Mouse (Mus musculus): ENCODE data around the gene Sh2b3. TPM values are rescaled to one million over a fixed set of nuclear protein-coding genes. Genes with fewer than 3 reads are reported as not detected.

The Sh2b3 gene
- 7.9 TPM in 2 replicates for polyA plus RNA-seq (2016; fragmentation: Nextera tagmentation; extraction: Ambion mirVana)

DNA sequence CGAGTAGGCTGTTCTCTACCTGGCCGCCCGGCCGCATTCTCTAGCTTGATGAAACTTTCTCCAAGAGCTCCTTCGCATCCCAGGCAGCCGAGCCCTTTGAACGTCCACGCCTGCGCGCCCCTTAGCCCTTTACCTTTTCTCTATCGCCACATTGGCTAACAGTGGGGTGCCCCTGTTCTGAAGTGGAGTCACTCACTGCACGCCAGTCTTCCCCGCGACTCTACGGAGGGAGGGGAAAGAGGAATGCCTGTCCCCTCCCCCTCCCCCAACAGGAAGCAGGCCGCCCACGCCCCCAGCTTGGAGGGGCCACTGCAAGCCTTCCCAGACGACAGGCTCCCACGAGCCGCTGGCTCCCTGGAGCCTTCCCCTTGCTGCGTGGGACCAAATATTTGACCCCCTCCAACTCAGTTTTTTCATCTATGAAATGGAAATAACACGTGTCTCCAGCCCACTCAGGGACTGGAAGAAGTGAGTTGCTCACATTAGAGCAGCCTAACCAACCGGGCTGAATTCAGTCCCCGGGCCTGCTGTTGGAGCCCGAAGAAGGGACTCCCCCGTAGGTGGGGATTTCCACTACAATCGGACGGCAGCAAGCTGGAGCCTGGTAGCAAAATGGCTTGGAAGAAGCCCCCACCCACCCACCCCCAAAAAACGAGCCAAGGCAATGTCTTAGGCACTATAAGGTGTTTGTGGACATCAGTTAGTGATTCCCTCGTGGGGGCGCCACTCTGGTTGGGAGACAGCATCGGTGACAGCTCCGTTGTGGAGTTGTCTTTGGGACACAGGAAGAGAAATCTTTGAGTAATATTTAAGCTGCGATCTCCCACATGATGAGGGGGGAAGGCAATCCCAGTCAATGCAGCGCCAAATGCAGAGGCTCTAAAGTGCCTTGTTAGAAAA lies at the start of gene Sh2b3:
TSS of gene Sh2b3 (minus strand) at position 206 of the 900 bp plus-strand sequence.
- Histone ChIP-seq H3K9me3 (peaks cover 5% of the 10 kb centered on the region; the same call in 1 of the 2 replicates), H3K27ac (replicated peaks) (peak within 1 kb of the TSS; percentile 80), H3K36me3 (replicated peaks) (no peaks in the 10 kb centered on the region), H3K4me3 (peak within 1 kb of the TSS; percentile 75), H3K27me3 (replicated peaks; ENCODE audit: low read depth, poor library complexity, severe bottlenecking) (peaks cover 82% of the 10 kb centered on the region), H3K4me1 (peaks cover 68% of the 10 kb centered on the region)
- under 1% methylated on average over 35 of the region's 35 CpGs for WGBS
- peak; percentile 66 for DNase-seq (ENCODE audit: low spot score)

DNA sequence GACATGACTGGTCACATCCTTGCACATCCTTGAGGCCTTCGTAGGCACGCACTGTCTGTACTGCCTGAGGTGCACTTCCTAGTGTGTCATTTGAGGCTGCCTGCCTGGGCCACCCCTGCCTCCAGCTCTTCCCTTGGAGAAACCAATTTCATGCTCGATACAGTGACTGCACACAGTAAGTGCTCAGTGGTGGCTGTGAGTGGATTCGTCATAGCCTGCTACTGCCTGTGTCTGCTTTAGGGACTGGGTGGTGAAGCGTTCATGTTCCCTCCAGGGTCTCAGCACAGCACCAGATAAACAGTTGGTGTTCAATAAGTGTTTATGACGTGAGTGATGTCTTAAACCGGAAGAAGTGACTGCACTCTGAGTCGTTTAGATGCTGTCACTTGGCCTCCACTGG lies 45.9 kb upstream of the Sh2b3 start:
- WGBS: 69% methylated on average over 8 of the region's 8 CpGs
- DNase-seq (ENCODE audit: low spot score): no peak
- peaks cover 11% of the 10 kb centered on the region for H3K4me1 ChIP-seq
- peaks cover 4% of the 10 kb centered on the region; the same call in 1 of the 2 replicates for H3K36me3 ChIP-seq (replicated peaks)
- no peak overlapping the region for H3K4me3 ChIP-seq
- 0 out of 2 replicates have a peak, but pooled peaks cover 14% of the 10 kb centered on the region for H3K27me3 ChIP-seq (replicated peaks; ENCODE audit: low read depth, poor library complexity, severe bottlenecking)
- H3K9me3 ChIP-seq: peaks cover 7% of the 10 kb centered on the region; the same call in 1 of the 2 replicates
- H3K27ac ChIP-seq (replicated peaks): no peak overlapping the region

DNA sequence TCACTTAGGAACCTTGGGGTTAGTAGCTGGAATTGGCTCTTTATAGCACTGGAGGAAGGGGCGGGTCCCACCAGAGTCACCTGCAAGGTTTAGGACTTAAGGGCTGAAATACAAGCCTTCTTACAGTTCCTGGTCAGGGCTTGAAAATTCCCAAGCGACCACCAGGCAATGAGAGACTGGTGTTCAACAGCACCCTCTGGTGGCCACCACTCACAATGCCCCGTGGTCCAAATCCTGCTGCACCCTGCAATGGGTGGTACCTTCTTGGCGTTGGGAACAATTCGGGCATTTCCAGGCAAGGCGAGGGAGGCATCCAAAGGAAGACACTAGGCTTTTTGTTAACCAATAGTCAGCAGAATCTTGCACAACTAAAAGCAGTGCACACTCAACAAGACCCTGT lies 41.8 kb upstream of the Sh2b3 start:
- H3K27me3 ChIP-seq (replicated peaks; ENCODE audit: low read depth, poor library complexity, severe bottlenecking): 0 out of 2 replicates have a peak, but pooled peaks cover 16% of the 10 kb centered on the region
- H3K27ac ChIP-seq (replicated peaks): no peak overlapping the region
- H3K4me3 ChIP-seq: no peak overlapping the region
- WGBS: 65% methylated on average over 6 of the region's 6 CpGs
- no peaks in the 10 kb centered on the region for H3K9me3 ChIP-seq
- peak; percentile 44 for DNase-seq (ENCODE audit: low spot score)
- peaks cover 10% of the 10 kb centered on the region for H3K4me1 ChIP-seq
- peaks cover 8% of the 10 kb centered on the region for H3K36me3 ChIP-seq (replicated peaks)

DNA sequence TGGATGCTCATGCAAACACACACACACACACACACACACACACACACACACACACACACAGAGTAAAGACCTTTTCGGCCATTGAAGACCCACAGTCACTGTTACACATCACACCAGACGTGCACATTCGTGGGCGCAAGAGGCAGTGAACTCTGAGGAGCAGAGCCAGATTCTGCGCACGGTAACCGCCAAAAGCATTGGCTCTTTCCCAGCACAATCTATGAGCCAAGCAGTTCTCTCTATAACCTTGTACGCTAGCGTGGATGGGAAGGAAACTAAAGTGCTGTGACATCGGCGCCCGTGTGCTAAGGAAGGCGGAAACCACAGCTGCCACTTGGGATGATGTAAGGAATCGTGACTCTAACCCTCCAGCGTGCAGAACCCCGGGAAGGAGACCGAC lies 41.3 kb upstream of the Sh2b3 start:
- Histone ChIP-seq H3K4me3 (no peak overlapping the region), H3K9me3 (no peaks in the 10 kb centered on the region), H3K27me3 (replicated peaks; ENCODE audit: low read depth, poor library complexity, severe bottlenecking) (0 out of 2 replicates have a peak, but pooled peaks cover 16% of the 10 kb centered on the region), H3K36me3 (replicated peaks) (peaks cover 8% of the 10 kb centered on the region), H3K27ac (replicated peaks) (no peak overlapping the region), H3K4me1 (peaks cover 9% of the 10 kb centered on the region)
- DNase-seq (ENCODE audit: low spot score): no peak
- WGBS: 89% methylated on average over 17 of the region's 17 CpGs

DNA sequence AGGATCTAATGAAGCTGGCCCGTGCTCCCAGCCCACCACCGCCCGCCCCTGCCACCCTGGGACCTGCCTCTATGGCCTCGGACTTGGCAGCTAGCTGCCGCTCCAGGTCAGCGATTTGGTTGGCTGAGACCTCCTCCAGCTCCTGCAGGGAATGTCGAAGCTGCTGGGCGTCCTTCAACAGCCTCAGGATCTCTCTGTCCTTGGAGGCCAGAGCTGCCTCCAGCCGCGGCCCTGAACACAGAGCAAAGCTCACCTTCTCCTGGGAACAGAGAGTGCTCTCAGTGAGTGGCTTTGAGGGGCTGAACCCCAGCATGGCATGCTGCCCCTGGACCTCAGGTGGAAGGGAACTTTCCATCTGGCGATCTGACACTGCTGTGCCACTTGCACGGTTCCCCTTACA lies 39.5 kb upstream of the Sh2b3 start:
- Histone ChIP-seq H3K4me1 (peaks cover 5% of the 10 kb centered on the region; the same call in 1 of the 2 replicates), H3K4me3 (no peak overlapping the region), H3K27me3 (replicated peaks; ENCODE audit: low read depth, poor library complexity, severe bottlenecking) (peaks cover 15% of the 10 kb centered on the region; the same call in 1 of the 2 replicates), H3K36me3 (replicated peaks) (peaks cover 8% of the 10 kb centered on the region), H3K9me3 (no peaks in the 10 kb centered on the region), H3K27ac (replicated peaks) (no peak overlapping the region)
- DNase-seq (ENCODE audit: low spot score): no peak
- 81% methylated on average over 12 of the region's 12 CpGs for WGBS

DNA sequence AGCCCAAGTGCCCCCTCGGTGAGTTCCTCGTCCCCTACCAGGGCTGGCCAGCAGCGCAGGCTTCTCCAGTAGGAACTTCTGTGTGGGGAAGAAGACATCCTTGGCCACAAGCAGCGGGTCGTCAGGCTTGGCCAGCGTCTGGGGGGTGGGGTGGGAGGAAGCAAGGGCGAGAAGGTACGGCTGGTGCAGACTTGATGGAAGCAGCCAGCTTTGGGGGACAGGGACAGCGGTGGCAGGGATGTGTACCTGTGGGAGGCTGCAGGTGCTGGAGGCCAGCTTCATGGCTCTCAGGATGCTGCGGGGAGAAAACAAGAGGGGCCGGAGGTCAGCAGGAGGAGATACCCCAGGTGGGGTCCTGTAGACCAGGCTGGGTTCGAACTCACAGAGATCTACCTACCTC lies 37.6 kb upstream of the Sh2b3 start:
- no peak overlapping the region for H3K27ac ChIP-seq (replicated peaks)
- peaks cover 15% of the 10 kb centered on the region; the same call in 1 of the 2 replicates for H3K27me3 ChIP-seq (replicated peaks; ENCODE audit: low read depth, poor library complexity, severe bottlenecking)
- H3K4me1 ChIP-seq: peaks cover 5% of the 10 kb centered on the region; the same call in 1 of the 2 replicates
- H3K4me3 ChIP-seq: no peak overlapping the region
- no peaks in the 10 kb centered on the region for H3K9me3 ChIP-seq
- peaks cover 8% of the 10 kb centered on the region for H3K36me3 ChIP-seq (replicated peaks)
- DNase-seq (ENCODE audit: low spot score): no peak
- 90% methylated on average over 12 of the region's 12 CpGs for WGBS

DNA sequence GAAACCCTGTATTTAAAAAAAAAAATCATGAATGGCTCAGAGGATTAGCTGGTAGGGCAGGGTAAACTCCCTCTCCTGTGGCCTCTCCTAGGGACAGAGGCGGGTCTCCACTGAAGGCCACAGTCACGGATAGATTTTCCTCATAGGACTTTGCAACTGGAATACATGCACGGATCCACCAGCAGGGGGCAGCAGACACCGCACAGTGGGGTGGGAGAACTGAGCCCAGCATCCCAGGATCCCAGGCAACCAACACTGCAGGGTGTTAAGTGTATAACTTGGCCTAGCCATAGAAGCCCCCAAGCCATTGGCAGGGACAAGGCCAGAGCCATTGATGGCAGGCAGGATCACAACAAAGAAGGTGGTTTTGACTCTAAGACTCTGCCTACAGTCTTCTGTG lies 34.7 kb upstream of the Sh2b3 start:
- 7% methylated on average over 4 of the region's 4 CpGs for WGBS
- H3K27ac ChIP-seq (replicated peaks): no peak overlapping the region
- H3K4me3 ChIP-seq: no peak overlapping the region
- H3K4me1 ChIP-seq: peaks cover 15% of the 10 kb centered on the region
- no peaks in the 10 kb centered on the region for H3K9me3 ChIP-seq
- peaks cover 17% of the 10 kb centered on the region for H3K36me3 ChIP-seq (replicated peaks)
- DNase-seq (ENCODE audit: low spot score): peak; percentile 87
- H3K27me3 ChIP-seq (replicated peaks; ENCODE audit: low read depth, poor library complexity, severe bottlenecking): peaks cover 15% of the 10 kb centered on the region; the same call in 1 of the 2 replicates

DNA sequence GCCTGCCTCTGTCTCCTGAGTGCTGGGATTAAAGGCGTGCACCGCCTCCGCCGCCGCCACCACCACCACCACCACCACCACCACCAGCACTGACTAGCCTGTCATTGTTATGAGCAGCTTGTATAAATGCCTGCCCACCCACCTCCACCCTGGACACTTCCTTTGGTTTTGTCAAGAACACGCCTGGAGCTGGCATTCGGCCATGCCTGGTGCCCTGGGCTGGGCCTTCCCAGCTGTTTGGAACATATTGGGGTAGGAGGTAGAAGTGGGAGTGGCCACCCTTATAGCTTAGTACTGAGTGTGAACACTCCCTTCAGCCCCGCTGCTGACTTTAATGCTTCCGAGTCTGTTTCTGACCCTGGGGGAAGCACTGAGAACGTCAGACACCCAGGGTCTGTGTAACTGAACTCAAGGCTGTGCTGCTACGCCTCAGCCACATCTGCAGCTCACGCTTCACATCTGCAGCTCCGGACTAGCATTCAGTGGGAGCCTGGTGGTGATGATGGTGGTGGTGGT lies 34.1 kb upstream of the Sh2b3 start:
- 90% methylated on average over 13 of the region's 13 CpGs for WGBS
- H3K27ac ChIP-seq (replicated peaks): no peak overlapping the region
- DNase-seq (ENCODE audit: low spot score): no peak

DNA sequence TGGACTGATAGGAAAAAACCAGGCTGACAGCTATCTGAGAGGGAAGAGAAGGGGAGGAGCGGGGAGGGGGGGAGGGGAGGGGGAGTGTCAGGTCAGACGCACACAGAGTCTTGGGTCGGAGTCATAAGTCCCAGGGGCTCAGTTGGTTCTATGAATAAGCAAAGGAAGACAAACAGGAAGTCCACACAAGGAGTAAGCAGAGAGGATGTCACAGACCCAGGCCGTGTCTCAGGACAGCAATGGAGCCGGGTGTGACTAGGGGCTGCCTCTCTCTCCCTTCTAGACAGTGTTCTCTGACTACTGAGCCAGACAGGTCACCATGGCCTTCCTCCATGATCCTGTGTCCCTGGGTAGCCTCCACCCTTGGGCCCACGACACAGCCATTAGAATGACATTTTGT lies 33.4 kb upstream of the Sh2b3 start:
- Histone ChIP-seq H3K4me3 (no peak overlapping the region), H3K9me3 (no peaks in the 10 kb centered on the region), H3K27me3 (replicated peaks; ENCODE audit: low read depth, poor library complexity, severe bottlenecking) (peaks cover 21% of the 10 kb centered on the region; the same call in 1 of the 2 replicates), H3K36me3 (replicated peaks) (peaks cover 9% of the 10 kb centered on the region), H3K4me1 (peaks cover 20% of the 10 kb centered on the region), H3K27ac (replicated peaks) (no peak overlapping the region)
- WGBS: 62% methylated on average over 6 of the region's 6 CpGs
- DNase-seq (ENCODE audit: low spot score): no peak

More for the DNA sequence above, 34.1 kb upstream of the Sh2b3 start:
- no peak overlapping the region for H3K4me3 ChIP-seq
- peaks cover 19% of the 10 kb centered on the region for H3K4me1 ChIP-seq
- no peaks in the 10 kb centered on the region for H3K9me3 ChIP-seq
- peaks cover 21% of the 10 kb centered on the region; the same call in 1 of the 2 replicates for H3K27me3 ChIP-seq (replicated peaks; ENCODE audit: low read depth, poor library complexity, severe bottlenecking)
- peaks cover 16% of the 10 kb centered on the region for H3K36me3 ChIP-seq (replicated peaks)

DNA sequence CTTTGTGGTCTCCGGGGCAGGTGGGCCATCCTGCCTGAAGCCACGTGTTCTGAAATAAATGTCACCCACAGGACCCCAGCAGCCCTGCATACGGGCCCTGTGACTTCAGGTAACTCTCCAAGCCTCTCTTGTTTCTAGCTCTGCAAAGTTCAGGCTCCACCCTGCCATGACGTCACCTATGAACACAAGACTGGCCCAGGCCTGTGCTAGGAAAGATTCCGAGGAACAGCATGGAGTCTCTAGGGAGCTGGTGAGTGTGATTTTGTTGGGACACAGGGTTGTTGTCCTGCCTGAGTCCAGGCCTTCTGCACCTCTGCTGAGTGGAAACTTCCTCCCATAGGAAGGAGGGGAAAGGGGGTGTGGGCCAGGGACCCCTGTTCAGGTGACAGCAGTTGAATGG lies 30.5 kb upstream of the Sh2b3 start:
- DNase-seq (ENCODE audit: low spot score): no peak
- 65% methylated on average over 5 of the region's 5 CpGs for WGBS

DNA sequence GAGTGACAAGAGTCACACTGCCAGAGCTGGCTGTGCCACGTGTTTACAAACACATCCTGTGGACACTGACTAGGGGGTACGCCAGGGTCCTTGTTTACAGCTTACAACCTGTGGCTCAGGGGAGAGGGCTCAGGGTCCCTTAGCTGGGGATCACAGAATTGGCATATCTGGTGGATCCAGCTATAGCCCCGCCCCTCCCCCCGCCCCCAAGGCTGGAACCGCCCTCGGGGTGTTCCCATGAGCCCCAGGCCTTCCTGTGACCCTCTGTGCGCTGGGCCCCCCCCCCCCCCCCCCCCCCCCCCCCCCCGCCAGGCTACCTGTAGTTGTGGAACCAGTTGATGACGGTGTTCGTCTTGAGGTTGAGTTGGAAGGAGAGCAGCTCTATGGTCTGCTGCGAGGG lies 26.9 kb upstream of the Sh2b3 start:
- peak; percentile 50 for DNase-seq (ENCODE audit: low spot score)

More for the DNA sequence above, 30.5 kb upstream of the Sh2b3 start:
- H3K27me3 ChIP-seq (replicated peaks; ENCODE audit: low read depth, poor library complexity, severe bottlenecking): 0 out of 2 replicates have a peak, but pooled peaks cover 6% of the 10 kb centered on the region
- peaks cover 9% of the 10 kb centered on the region for H3K36me3 ChIP-seq (replicated peaks)
- H3K27ac ChIP-seq (replicated peaks): no peak overlapping the region
- H3K4me1 ChIP-seq: peaks cover 27% of the 10 kb centered on the region
- no peaks in the 10 kb centered on the region for H3K9me3 ChIP-seq
- no peak overlapping the region for H3K4me3 ChIP-seq

DNA sequence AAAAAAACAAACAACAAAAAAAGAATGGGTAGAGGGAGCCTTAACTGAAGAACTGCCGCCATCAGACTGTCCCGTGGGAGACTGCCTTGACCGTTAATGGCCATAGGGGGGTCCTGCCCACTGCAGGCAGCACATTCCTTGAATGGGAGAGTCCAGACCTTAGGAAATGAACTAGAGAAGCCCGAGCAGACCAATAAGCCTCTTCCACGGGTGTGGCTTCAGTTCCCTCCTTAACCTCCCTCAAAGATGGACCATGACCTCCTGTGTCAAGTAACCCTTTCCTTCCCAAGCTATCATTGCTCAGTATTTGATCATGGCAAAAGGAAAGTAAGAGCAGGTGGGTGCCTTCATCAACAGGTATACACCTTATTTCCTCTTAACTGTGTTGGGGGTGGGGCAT lies 24.5 kb upstream of the Sh2b3 start:
- H3K36me3 ChIP-seq (replicated peaks): peaks cover 21% of the 10 kb centered on the region
- H3K9me3 ChIP-seq: peaks cover 10% of the 10 kb centered on the region; the same call in 1 of the 2 replicates
- no peak overlapping the region for H3K27ac ChIP-seq (replicated peaks)
- H3K4me3 ChIP-seq: no peak overlapping the region
- 0 out of 2 replicates have a peak, but pooled peaks cover 4% of the 10 kb centered on the region for H3K27me3 ChIP-seq (replicated peaks; ENCODE audit: low read depth, poor library complexity, severe bottlenecking)
- peaks cover 15% of the 10 kb centered on the region for H3K4me1 ChIP-seq
- 52% methylated on average over 5 of the region's 5 CpGs for whole genome bisulfite sequencing
- DNase-seq (ENCODE audit: low spot score): no peak

More for the DNA sequence above, 26.9 kb upstream of the Sh2b3 start:
- Histone ChIP-seq H3K36me3 (replicated peaks) (peaks cover 15% of the 10 kb centered on the region), H3K27me3 (replicated peaks; ENCODE audit: low read depth, poor library complexity, severe bottlenecking) (0 out of 2 replicates have a peak, but pooled peaks cover 6% of the 10 kb centered on the region), H3K4me3 (peak overlapping the region; percentile 44), H3K9me3 (peaks cover 10% of the 10 kb centered on the region; the same call in 1 of the 2 replicates), H3K27ac (replicated peaks) (peak overlapping the region; percentile 67), H3K4me1 (peaks cover 27% of the 10 kb centered on the region)
- 12% methylated on average over 9 of the region's 11 CpGs for WGBS
